Mouse (Mus musculus) testis, adult 2 months (tissue): ENCODE measurements around the gene Cdc42ep2.

Source experiments
- CTCF ChIP-seq: fragments of 200-500 bp; IDR thresholded peaks from 2 replicates; pipeline ENCODE4 v1.5.1; 2012; ENCODE audit warnings: low read depth, mild to moderate bottlenecking, inconsistent platforms, low read length, moderate library complexity; ENCODE audit not compliant: control insufficient read depth, insufficient read depth, insufficient replicate concordance
- POLR2A ChIP-seq: fragments of 200-500 bp; IDR thresholded peaks from 2 replicates; pipeline ENCODE4 v1.6.1; 2012; ENCODE audit warnings: low read depth, mild to moderate bottlenecking, inconsistent platforms, low read length, moderate library complexity; ENCODE audit not compliant: control insufficient read depth

- TF ChIP-seq POLR2A, result no peak
- TF ChIP-seq CTCF, result no peak
These were observed 50.1 kb downstream of the Cdc42ep2 start for GRCm38 (mm10) chr19:5874391-5874968.
